Mouse (Mus musculus): ENCODE measurements around the gene Iqschfp. TPM values are rescaled to one million over a fixed set of nuclear protein-coding genes. Genes with fewer than 3 reads are reported as not detected.

The Iqschfp gene
- polyA plus RNA-seq, 1 experiment: not detected

DNA sequence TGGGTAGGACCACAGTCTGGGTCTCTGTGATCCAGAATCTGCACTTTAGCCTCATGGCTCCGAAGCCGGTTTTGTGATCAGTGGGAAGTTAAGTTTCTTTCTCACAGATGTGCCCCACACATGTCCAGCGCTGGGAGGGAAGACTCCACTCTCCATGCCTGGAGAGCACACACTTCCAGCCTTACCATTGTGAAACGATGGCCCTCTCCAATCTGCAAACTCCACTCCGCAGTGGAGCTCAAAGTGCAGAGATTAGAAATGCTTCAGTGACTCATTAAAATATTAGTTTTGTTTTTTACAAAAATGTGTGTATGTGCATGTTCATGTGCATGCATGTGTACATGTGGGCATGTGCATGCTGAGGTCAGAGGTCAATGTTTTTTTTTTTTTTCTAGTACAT is 626.6 kb downstream of the Iqschfp start:
- WGBS: 96% methylated on average over 5 of the region's 5 CpGs
- H3K4me3 ChIP-seq (ENCODE audit: insufficient read depth, low read depth, low read length): no peak overlapping the region
- H3K27ac ChIP-seq (ENCODE audit: insufficient read depth, low read depth, low read length): no peak overlapping the region
- H3K4me1 ChIP-seq (ENCODE audit: control insufficient read depth, insufficient read depth, low read length): peaks cover 2% of the 10 kb centered on the region; the same call in 1 of the 2 replicates
- TF ChIP-seq CTCF (IDR thresholded peaks at IDR 0.05; ENCODE audit: insufficient read depth, low read depth, low read length) (no peak), POLR2A (IDR thresholded peaks at IDR 0.05; ENCODE audit: insufficient read depth, low read depth, low read length) (no peak)

- TF ChIP-seq CTCF (IDR thresholded peaks at IDR 0.05; ENCODE audit: insufficient read depth, low read depth, low read length) (no peak), POLR2A (IDR thresholded peaks at IDR 0.05; ENCODE audit: insufficient read depth, low read depth, low read length) (no peak)
- WGBS: 91% methylated on average over 10 of the region's 10 CpGs
- Histone ChIP-seq H3K4me3 (ENCODE audit: insufficient read depth, low read depth, low read length) (no peak overlapping the region), H3K27ac (ENCODE audit: insufficient read depth, low read depth, low read length) (no peak overlapping the region), H3K4me1 (ENCODE audit: control insufficient read depth, insufficient read depth, low read length) (no peaks in the 10 kb centered on the region)
These were observed 633.4 kb downstream of the Iqschfp start for GRCm38 (mm10) chr3:68525361-68525878.

DNA sequence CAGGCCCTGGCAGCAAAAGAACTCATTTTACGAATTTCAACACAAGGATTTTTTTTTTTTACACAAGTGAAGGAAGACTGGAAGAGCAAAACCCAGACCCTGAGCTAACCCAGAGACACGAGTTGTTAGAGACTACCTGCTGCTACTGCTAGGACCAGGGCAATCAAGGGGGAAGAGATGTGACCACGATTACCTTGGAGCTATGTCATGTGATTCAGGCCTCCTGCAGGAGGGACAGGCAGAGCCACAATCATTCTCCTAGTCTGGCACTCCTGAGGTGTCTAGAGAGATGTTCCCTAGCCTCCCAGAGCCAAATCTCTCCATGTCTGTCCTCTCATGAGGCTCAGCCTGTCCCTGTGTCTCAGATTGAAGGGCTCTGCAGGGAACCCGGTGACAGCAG is 634.4 kb downstream of the Iqschfp start:
- WGBS: 80% methylated on average over 4 of the region's 4 CpGs
- no peak for TF ChIP-seq POLR2A (IDR thresholded peaks at IDR 0.05; ENCODE audit: insufficient read depth, low read depth, low read length)
- TF ChIP-seq CTCF (IDR thresholded peaks at IDR 0.05; ENCODE audit: insufficient read depth, low read depth, low read length): no peak
- Histone ChIP-seq H3K27ac (ENCODE audit: insufficient read depth, low read depth, low read length) (no peak overlapping the region), H3K4me3 (ENCODE audit: insufficient read depth, low read depth, low read length) (no peak overlapping the region), H3K4me1 (ENCODE audit: control insufficient read depth, insufficient read depth, low read length) (no peaks in the 10 kb centered on the region)

GRCm38 (mm10) chr3:68527182-68527581 is 635.1 kb downstream of the Iqschfp start:
- Histone ChIP-seq H3K27ac (ENCODE audit: insufficient read depth, low read depth, low read length) (no peak overlapping the region), H3K4me1 (ENCODE audit: control insufficient read depth, insufficient read depth, low read length) (no peaks in the 10 kb centered on the region), H3K4me3 (ENCODE audit: insufficient read depth, low read depth, low read length) (no peak overlapping the region)
- WGBS: 63% methylated on average over 4 of the region's 4 CpGs
- TF ChIP-seq CTCF (IDR thresholded peaks at IDR 0.05; ENCODE audit: insufficient read depth, low read depth, low read length) (no peak), POLR2A (IDR thresholded peaks at IDR 0.05; ENCODE audit: insufficient read depth, low read depth, low read length) (no peak)

- WGBS: 79% methylated on average over 4 of the region's 4 CpGs
- TF ChIP-seq CTCF (IDR thresholded peaks at IDR 0.05; ENCODE audit: insufficient read depth, low read depth, low read length): no peak
- no peak for TF ChIP-seq POLR2A (IDR thresholded peaks at IDR 0.05; ENCODE audit: insufficient read depth, low read depth, low read length)
- no peak overlapping the region for H3K27ac ChIP-seq (ENCODE audit: insufficient read depth, low read depth, low read length)
- H3K4me1 ChIP-seq (ENCODE audit: control insufficient read depth, insufficient read depth, low read length): peaks cover 3% of the 10 kb centered on the region; the same call in 1 of the 2 replicates
- no peak overlapping the region for H3K4me3 ChIP-seq (ENCODE audit: insufficient read depth, low read depth, low read length)
These were observed 639.9 kb downstream of the Iqschfp start for GRCm38 (mm10) chr3:68531908-68532307.

GRCm38 (mm10) chr3:68534571-68535051 is 642.6 kb downstream of the Iqschfp start:
- Histone ChIP-seq H3K4me3 (ENCODE audit: insufficient read depth, low read depth, low read length) (no peak overlapping the region), H3K4me1 (ENCODE audit: control insufficient read depth, insufficient read depth, low read length) (peaks cover 3% of the 10 kb centered on the region; the same call in 1 of the 2 replicates), H3K27ac (ENCODE audit: insufficient read depth, low read depth, low read length) (no peak overlapping the region)
- WGBS: 41% methylated on average over 7 of the region's 7 CpGs
- TF ChIP-seq CTCF (IDR thresholded peaks at IDR 0.05; ENCODE audit: insufficient read depth, low read depth, low read length) (no peak), POLR2A (IDR thresholded peaks at IDR 0.05; ENCODE audit: insufficient read depth, low read depth, low read length) (no peak)

DNA sequence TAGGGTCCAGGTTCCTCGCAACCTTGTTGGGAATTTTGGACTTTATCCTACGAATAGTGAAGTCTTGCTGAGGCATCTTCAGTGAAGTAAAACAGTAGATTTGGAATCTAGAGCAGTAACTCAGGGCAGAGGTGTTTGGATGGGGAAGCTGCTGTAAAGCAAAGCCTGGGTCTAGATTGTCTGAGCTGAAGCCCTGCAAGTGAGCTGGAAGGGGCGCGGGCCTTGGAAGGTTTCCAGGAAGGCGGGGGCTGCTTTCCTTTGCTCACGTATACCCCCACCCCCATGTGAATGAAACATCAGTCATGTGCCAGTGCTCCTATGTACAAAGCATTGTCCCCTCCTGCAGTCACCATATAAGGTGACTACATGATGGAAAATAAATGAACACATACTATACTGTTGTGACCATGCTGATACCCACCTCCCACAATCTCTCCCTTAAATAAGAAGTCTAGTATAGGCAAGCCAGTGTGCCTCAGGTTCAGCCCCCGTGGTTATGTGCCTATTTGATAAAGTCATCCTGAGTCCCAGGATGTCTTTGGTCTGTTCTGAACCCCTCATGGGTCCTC is 643.2 kb downstream of the Iqschfp start:
- H3K27ac ChIP-seq (ENCODE audit: insufficient read depth, low read depth, low read length): no peak overlapping the region
- no peak overlapping the region for H3K4me3 ChIP-seq (ENCODE audit: insufficient read depth, low read depth, low read length)
- WGBS: 86% methylated on average over 7 of the region's 7 CpGs
- peaks cover 3% of the 10 kb centered on the region; the same call in 1 of the 2 replicates for H3K4me1 ChIP-seq (ENCODE audit: control insufficient read depth, insufficient read depth, low read length)
- TF ChIP-seq POLR2A (IDR thresholded peaks at IDR 0.05; ENCODE audit: insufficient read depth, low read depth, low read length): no peak
- no peak for TF ChIP-seq CTCF (IDR thresholded peaks at IDR 0.05; ENCODE audit: insufficient read depth, low read depth, low read length)

DNA sequence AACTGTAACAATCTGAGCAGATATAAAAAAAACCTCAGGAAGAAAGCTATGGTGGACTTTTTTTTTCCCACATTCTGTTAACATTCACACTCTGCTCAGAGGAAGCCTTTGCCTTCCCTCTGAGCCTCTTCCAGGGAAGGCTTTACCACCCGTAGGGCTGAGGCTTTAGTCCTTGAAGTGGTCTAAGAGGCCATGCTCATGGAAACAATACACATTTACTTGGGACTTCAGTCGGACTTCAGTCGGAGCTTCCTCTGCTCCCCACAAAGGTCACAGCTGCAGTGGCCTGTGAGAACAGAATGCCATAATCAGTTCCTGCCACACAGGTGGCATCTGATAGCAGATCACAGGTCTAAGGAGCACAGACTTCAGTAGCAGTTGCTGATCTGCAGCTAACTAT is 644.0 kb downstream of the Iqschfp start:
- peaks cover 3% of the 10 kb centered on the region; the same call in 1 of the 2 replicates for H3K4me1 ChIP-seq (ENCODE audit: control insufficient read depth, insufficient read depth, low read length)
- no peak for TF ChIP-seq POLR2A (IDR thresholded peaks at IDR 0.05; ENCODE audit: insufficient read depth, low read depth, low read length)
- TF ChIP-seq CTCF (IDR thresholded peaks at IDR 0.05; ENCODE audit: insufficient read depth, low read depth, low read length): no peak
- no peak overlapping the region for H3K4me3 ChIP-seq (ENCODE audit: insufficient read depth, low read depth, low read length)
- no peak overlapping the region for H3K27ac ChIP-seq (ENCODE audit: insufficient read depth, low read depth, low read length)
- 74% methylated on average over 3 of the region's 3 CpGs for WGBS

- H3K4me1 ChIP-seq (ENCODE audit: control insufficient read depth, insufficient read depth, low read length): peaks cover 3% of the 10 kb centered on the region; the same call in 1 of the 2 replicates
- 92% methylated on average over 8 of the region's 8 CpGs for WGBS
- H3K27ac ChIP-seq (ENCODE audit: insufficient read depth, low read depth, low read length): no peak overlapping the region
- no peak overlapping the region for H3K4me3 ChIP-seq (ENCODE audit: insufficient read depth, low read depth, low read length)
- TF ChIP-seq POLR2A (IDR thresholded peaks at IDR 0.05; ENCODE audit: insufficient read depth, low read depth, low read length): no peak
- TF ChIP-seq CTCF (IDR thresholded peaks at IDR 0.05; ENCODE audit: insufficient read depth, low read depth, low read length): no peak
These were observed 649.7 kb downstream of the Iqschfp start for GRCm38 (mm10) chr3:68541688-68542087.
